Mouse (Mus musculus) heart, embryonic 11.5 days (tissue): Measurements from ENCODE around the gene Nfat5. TPM values are rescaled to one million over a fixed set of nuclear protein-coding genes. Genes with fewer than 3 reads are reported as not detected.
A peak's percentile ranks its signal among the peaks of the same experiment; 100 is the strongest.

Experiments
- ATAC-seq: fragments of 200-750 bp; cut with Nextera tagmentation; replicated peaks from 2 replicates; pipeline ENCODE4 v1.8.0; 2017; ENCODE audit warnings: moderate library complexity; ENCODE audit not compliant: insufficient number of reproducible peaks, low FRiP score, low TSS enrichment
- H3K27ac ChIP-seq: fragments of 300-500 bp; sonication (generic); 2 replicates; pipeline ENCODE4 v1.5.1; 2014; ENCODE audit warnings: mild to moderate bottlenecking, low read depth, low read length
- H3K27me3 ChIP-seq: fragments of 300-500 bp; sonication (generic); 2 replicates; pipeline ENCODE4 v1.6.1; 2014; ENCODE audit warnings: mild to moderate bottlenecking, low read length, mixed read lengths; ENCODE audit not compliant: control insufficient read depth, insufficient read depth
- H3K36me3 ChIP-seq: fragments of 300-500 bp; sonication (generic); 2 replicates; pipeline ENCODE4 v1.6.1; 2014; ENCODE audit warnings: mild to moderate bottlenecking, low read length, moderate library complexity, mixed read lengths; ENCODE audit not compliant: control insufficient read depth, insufficient read depth
- H3K4me1 ChIP-seq: fragments of 300-500 bp; sonication (generic); 2 replicates; pipeline ENCODE4 v1.6.1; 2014; ENCODE audit warnings: low read length; ENCODE audit not compliant: control insufficient read depth, insufficient read depth
- H3K4me2 ChIP-seq: fragments of 300-500 bp; sonication (generic); 2 replicates; pipeline ENCODE4 v1.6.1; 2014; ENCODE audit warnings: mild to moderate bottlenecking, moderate library complexity
- H3K4me3 ChIP-seq: fragments of 300-500 bp; sonication (generic); 2 replicates; pipeline ENCODE4 v1.5.1; 2014; ENCODE audit warnings: low read depth, low read length
- H3K9ac ChIP-seq: fragments of 300-500 bp; sonication (generic); 2 replicates; pipeline ENCODE4 v1.6.1; 2014; ENCODE audit warnings: mild to moderate bottlenecking, low read depth, low read length, moderate library complexity
- H3K9me3 ChIP-seq: fragments of 300-500 bp; sonication (generic); replicated peaks from 2 replicates; pipeline ENCODE4 v1.6.1; 2016; ENCODE audit warnings: low read length; ENCODE audit not compliant: control insufficient read depth
- WGBS: fragments of 180-500 bp; shearing (Covaris S2); extraction: QIAGEN DNeasy Blood & Tissue Kit; methylation state at CpG from one replicate; pipeline ENCODE4 v1.1.7; 2014; ENCODE audit not compliant: insufficient replicate concordance; 5-methylcytosine and 5-hydroxymethylcytosine counted together
- polyA plus RNA-seq: library from polyadenylated mRNA; unstranded; fragments of >200 nt; fragmentation: Nextera tagmentation; extraction: Ambion mirVana; gene quantifications from 2 replicates; pipeline ENCODE4 v1.2.1, GENCODE M21; 2014

Gene Nfat5
- polyA plus RNA-seq, 1 experiment from 2014 or later, result 12.2 TPM

DNA sequence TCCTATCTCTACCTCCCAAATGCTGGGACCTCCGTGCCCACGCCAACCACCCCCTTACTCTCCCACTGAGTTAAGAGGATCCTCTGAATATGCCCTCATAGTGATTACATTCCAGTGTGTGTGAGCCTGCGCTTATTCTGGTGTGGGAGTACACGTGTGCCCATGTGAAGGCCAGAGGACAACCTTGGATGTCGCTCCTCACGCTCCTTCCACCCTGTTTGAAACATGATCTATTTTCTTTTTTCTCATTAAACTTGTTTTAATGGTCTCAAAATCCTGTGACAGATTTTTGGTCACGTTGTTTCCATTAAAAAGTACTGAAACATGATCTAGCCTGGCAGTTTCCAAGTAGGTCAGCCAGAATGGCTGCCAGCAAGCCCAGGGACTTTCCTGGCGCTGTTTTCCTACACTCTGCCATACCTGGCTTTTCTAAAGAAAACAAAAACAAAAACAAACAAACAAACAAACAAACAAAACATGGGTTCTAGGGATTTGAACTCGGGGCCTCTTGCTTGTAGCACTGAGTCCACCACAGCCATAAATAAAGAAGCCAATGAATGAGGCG lies 102.9 kb downstream of the Nfat5 start:
- H3K9ac ChIP-seq, result no peak overlapping the region
- no peak overlapping the region for H3K4me2 ChIP-seq
- H3K27me3 ChIP-seq, result no peaks in the 10 kb centered on the region
- H3K9me3 ChIP-seq, result no peaks in the 10 kb centered on the region
- no peak for ATAC-seq
- WGBS, result 83% methylated on average over 10 of the region's 10 CpGs
- H3K4me1 ChIP-seq, result no peaks in the 10 kb centered on the region
- no peak overlapping the region for H3K4me3 ChIP-seq
- H3K27ac ChIP-seq, result no peak overlapping the region
- no peaks in the 10 kb centered on the region for H3K36me3 ChIP-seq

DNA sequence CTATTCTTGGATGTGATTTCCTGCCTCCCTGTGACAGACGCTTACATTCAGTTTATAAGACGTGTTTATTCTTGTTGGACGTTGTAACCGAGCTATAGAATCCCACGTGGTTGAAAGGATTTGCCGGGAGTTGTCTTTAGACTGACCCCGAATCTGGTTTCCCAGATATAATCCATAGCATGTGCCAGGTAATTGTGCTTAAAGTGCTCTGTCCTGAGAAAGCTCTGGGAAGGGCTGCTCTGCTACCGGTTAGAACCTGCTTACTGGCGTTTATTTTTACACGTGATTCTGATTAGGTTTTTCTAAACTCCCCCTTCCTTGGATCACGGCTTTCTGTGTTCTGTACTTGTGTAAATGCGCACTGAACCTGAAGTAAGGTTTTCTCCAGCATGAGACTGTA lies 104.4 kb downstream of the Nfat5 start:
- Histone ChIP-seq H3K27ac (no peak overlapping the region), H3K36me3 (no peaks in the 10 kb centered on the region), H3K9me3 (no peaks in the 10 kb centered on the region), H3K4me1 (peaks cover 2% of the 10 kb centered on the region; the same call in 1 of the 2 replicates), H3K4me3 (no peak overlapping the region), H3K9ac (no peak overlapping the region), H3K27me3 (no peaks in the 10 kb centered on the region), H3K4me2 (no peak overlapping the region)
- no peak for ATAC-seq
- 57% methylated on average over 12 of the region's 12 CpGs for WGBS

- no peak overlapping the region for H3K27ac ChIP-seq
- no peak for ATAC-seq
Observed at GRCm38 (mm10) chr8:107399495-107399894, 106.2 kb downstream of the Nfat5 start.

GRCm38 (mm10) chr8:107401866-107402265 lies 108.6 kb downstream of the Nfat5 start:
- no peak for ATAC-seq
- 78% methylated on average over 5 of the region's 5 CpGs for WGBS
- no peaks in the 10 kb centered on the region for H3K27me3 ChIP-seq
- H3K9ac ChIP-seq, result no peak overlapping the region
- no peaks in the 10 kb centered on the region for H3K9me3 ChIP-seq
- no peaks in the 10 kb centered on the region for H3K36me3 ChIP-seq
- no peak overlapping the region for H3K4me3 ChIP-seq
- H3K4me2 ChIP-seq, result no peak overlapping the region
- H3K4me1 ChIP-seq, result peaks cover 5% of the 10 kb centered on the region; the same call in 1 of the 2 replicates
- H3K27ac ChIP-seq, result no peak overlapping the region

More at GRCm38 (mm10) chr8:107399495-107399894, 106.2 kb downstream of the Nfat5 start:
- H3K27me3 ChIP-seq, result no peaks in the 10 kb centered on the region
- no peak overlapping the region for H3K4me2 ChIP-seq
- H3K4me3 ChIP-seq, result no peak overlapping the region
- WGBS, result 53% methylated on average over 9 of the region's 9 CpGs
- no peaks in the 10 kb centered on the region for H3K36me3 ChIP-seq
- peaks cover 5% of the 10 kb centered on the region; the same call in 1 of the 2 replicates for H3K4me1 ChIP-seq
- no peak overlapping the region for H3K9ac ChIP-seq
- no peaks in the 10 kb centered on the region for H3K9me3 ChIP-seq

DNA sequence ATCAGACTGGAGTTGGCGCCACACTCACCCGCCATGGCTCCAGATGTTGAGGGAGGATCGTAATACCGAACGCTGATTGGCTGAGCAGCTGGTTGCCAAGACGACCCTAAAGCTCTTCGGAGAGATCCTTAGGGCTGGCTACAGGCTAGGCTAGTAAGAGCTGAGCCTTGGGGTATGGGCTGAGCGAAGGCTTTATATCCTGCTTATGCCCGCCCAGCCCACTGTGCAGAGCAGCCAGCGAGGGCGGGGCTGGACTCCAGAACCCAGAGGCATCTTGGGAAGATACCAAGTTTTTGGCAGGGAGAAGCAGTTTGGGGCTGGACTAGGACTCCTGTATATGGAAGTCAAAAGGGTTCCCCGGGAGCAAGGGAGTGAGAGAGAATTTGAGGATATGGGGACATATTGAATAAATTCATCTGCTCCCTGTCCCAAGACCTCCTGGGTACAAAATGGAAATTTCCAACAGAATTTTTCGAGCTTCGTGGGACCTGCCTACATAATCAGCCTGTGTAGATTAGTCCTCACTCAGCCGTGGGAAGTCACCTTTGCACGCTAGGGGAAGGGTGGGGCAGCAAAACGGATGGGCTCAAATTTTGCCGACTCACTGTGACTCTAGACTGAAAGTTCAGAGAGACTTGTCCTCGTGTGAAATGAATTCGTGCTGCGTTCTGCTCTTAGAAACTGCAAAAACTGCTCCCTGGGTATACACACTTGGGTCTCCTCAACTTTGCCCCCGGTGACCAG lies 109.9 kb downstream of the Nfat5 start, which contains the start of gene Nqo1:
TSS of gene Nqo1 (minus strand) at position 169 of the 744 bp plus-strand sequence.
- WGBS, result 16% methylated on average over 22 of the region's 22 CpGs
- Histone ChIP-seq H3K4me3 (peak within 1 kb of the TSS; percentile 15), H3K9ac (peak within 1 kb of the TSS; percentile 30; the same call in 1 of the 2 replicates), H3K27me3 (no peaks in the 10 kb centered on the region), H3K36me3 (no peaks in the 10 kb centered on the region), H3K9me3 (no peaks in the 10 kb centered on the region), H3K4me2 (peak within 1 kb of the TSS; percentile 58), H3K4me1 (peaks cover 5% of the 10 kb centered on the region; the same call in 1 of the 2 replicates), H3K27ac (peak within 1 kb of the TSS; percentile 30)
- ATAC-seq, result peak; percentile 94

DNA sequence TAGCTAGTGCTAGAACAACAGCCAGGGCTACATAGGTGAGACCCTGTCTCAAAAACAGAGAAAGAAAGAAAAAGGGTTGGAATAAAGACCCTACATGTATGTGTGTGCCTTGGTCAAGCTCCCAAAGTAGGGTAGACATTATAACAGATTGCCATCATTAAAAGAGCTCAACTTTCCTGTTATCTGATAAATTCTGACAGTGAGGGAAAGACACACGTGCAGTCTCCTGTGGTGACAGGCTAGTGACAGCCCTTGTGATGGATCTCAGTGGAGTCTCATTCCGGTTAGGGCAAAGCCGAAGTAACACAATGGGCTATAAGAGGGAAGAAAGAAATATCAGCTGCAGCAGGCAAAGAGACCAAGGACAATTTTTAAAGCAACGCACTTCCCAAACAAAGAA lies 110.8 kb downstream of the Nfat5 start:
- 54% methylated on average over 4 of the region's 4 CpGs for WGBS
- no peak overlapping the region for H3K4me2 ChIP-seq
- peak overlapping the region; percentile 30; the same call in 1 of the 2 replicates for H3K27ac ChIP-seq
- no peaks in the 10 kb centered on the region for H3K36me3 ChIP-seq
- no peaks in the 10 kb centered on the region for H3K27me3 ChIP-seq
- H3K4me1 ChIP-seq, result peaks cover 5% of the 10 kb centered on the region; the same call in 1 of the 2 replicates
- ATAC-seq, result no peak
- no peak overlapping the region for H3K9ac ChIP-seq
- H3K4me3 ChIP-seq, result no peak overlapping the region
- H3K9me3 ChIP-seq, result no peaks in the 10 kb centered on the region

DNA sequence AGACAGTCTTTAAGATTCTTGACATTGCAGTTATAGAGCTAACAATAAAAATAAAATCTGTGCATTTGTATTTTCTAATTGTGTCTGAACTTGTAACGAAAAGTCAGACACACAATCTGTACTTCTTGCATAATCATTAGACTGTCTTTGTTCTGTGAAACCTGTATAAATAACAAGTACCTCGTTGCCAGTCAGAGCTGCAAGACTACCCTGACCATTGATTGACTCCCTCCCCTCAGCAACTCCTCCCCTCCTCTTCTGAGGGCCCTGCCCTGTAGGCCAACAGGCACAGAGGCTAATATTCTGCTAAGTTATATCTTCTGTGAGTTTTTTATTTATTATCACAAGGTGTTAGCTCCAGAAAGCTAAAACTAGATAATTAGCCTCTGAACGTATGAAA lies 112.7 kb downstream of the Nfat5 start:
- no peaks in the 10 kb centered on the region for H3K9me3 ChIP-seq
- no peak overlapping the region for H3K4me3 ChIP-seq
- ATAC-seq, result no peak
- H3K27ac ChIP-seq, result no peak overlapping the region
- H3K27me3 ChIP-seq, result no peaks in the 10 kb centered on the region
- H3K36me3 ChIP-seq, result peaks cover 10% of the 10 kb centered on the region
- no peak overlapping the region for H3K9ac ChIP-seq
- H3K4me1 ChIP-seq, result peaks cover 5% of the 10 kb centered on the region; the same call in 1 of the 2 replicates
- H3K4me2 ChIP-seq, result no peak overlapping the region
- 54% methylated on average over 3 of the region's 3 CpGs for WGBS

GRCm38 (mm10) chr8:107411391-107411790 lies 118.1 kb downstream of the Nfat5 start:
- Histone ChIP-seq H3K4me3 (no peak overlapping the region), H3K9me3 (no peaks in the 10 kb centered on the region), H3K4me1 (no peaks in the 10 kb centered on the region), H3K27me3 (no peaks in the 10 kb centered on the region), H3K27ac (no peak overlapping the region), H3K36me3 (peaks cover 46% of the 10 kb centered on the region), H3K4me2 (no peak overlapping the region), H3K9ac (no peak overlapping the region)
- WGBS, result 68% methylated on average over 4 of the region's 4 CpGs
- no peak for ATAC-seq
